Mouse (Mus musculus) forebrain, embryonic 16.5 days (tissue): Measurements from ENCODE around the gene Gm10577. TPM values are rescaled to one million over a fixed set of nuclear protein-coding genes. Genes with fewer than 3 reads are reported as not detected.

ENCODE experiments used
- ATAC-seq: fragments of 200-750 bp; cut with Nextera tagmentation; 2 replicates; pipeline ENCODE4 v1.8.0; 2017; ENCODE audit warnings: mild to moderate bottlenecking, moderate library complexity
- H3K27ac ChIP-seq: fragments of 300-500 bp; sonication (generic); 2 replicates; pipeline ENCODE4 v1.5.1; 2014; ENCODE audit warnings: low read length, control low read depth
- H3K27me3 ChIP-seq: fragments of 300-500 bp; sonication (generic); replicated peaks from 2 replicates; pipeline ENCODE4 v1.6.1; 2014; ENCODE audit warnings: low read length; ENCODE audit not compliant: control insufficient read depth, insufficient read depth
- H3K36me3 ChIP-seq: fragments of 300-500 bp; sonication (generic); 2 replicates; pipeline ENCODE4 v1.6.1; 2014; ENCODE audit not compliant: control insufficient read depth, insufficient read depth
- H3K4me1 ChIP-seq: fragments of 300-500 bp; sonication (generic); replicated peaks from 2 replicates; pipeline ENCODE4 v1.6.1; 2014; ENCODE audit warnings: low read length; ENCODE audit not compliant: control insufficient read depth, insufficient read depth
- H3K4me2 ChIP-seq: fragments of 300-500 bp; sonication (generic); 2 replicates; pipeline ENCODE4 v1.6.1; 2014; ENCODE audit warnings: mild to moderate bottlenecking, low read length, control low read depth
- H3K4me3 ChIP-seq: fragments of 300-500 bp; sonication (generic); replicated peaks from 2 replicates; pipeline ENCODE4 v1.5.1; 2014; ENCODE audit warnings: mild to moderate bottlenecking, low read length, control low read depth
- H3K9ac ChIP-seq: fragments of 300-500 bp; sonication (generic); replicated peaks from 2 replicates; pipeline ENCODE4 v1.6.1; 2014; ENCODE audit warnings: low read depth, low read length, control low read depth
- H3K9me3 ChIP-seq: fragments of 300-500 bp; sonication (generic); 2 replicates; pipeline ENCODE4 v1.6.1; 2016; ENCODE audit warnings: low read length; ENCODE audit not compliant: control insufficient read depth
- WGBS: fragments of 180-500 bp; shearing (Covaris S2); extraction: QIAGEN DNeasy Blood & Tissue Kit; methylation state at CpG from one replicate; pipeline ENCODE4 v1.1.7; 2014; 5-methylcytosine and 5-hydroxymethylcytosine counted together
- polyA plus RNA-seq: library from polyadenylated mRNA; unstranded; fragments of >200 nt; fragmentation: Nextera tagmentation; extraction: Ambion mirVana; gene quantifications from 2 replicates; pipeline ENCODE4 v1.2.1, GENCODE M21; 2015

Gene Gm10577
- not detected in 2 replicates for polyA plus RNA-seq

DNA sequence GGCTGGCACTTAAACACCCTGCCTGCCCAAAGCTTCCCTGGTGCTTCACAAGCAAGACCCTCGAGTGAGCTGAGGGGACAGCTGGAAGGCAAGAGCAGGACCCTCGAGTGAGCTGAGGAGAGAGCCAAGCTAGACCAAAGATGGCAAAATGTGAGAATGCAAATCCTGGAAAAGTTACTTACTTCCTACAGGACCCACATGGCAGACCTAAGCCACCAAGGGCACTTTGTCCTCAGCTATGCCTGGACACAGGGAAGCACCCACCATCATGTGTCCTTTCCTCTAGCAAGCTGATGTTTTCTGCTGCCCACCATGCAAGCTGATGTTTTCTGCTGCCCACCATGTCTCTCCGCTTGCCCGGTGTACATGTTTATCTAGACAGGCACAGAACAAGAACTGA, at the start of gene Gm10577:
Gm10577 (minus strand) TSS at position 101 of the 400 bp plus-strand sequence.
- no peaks in the 10 kb centered on the region for H3K27me3 ChIP-seq
- peaks cover 6% of the 10 kb centered on the region; the same call in 1 of the 2 replicates for H3K9me3 ChIP-seq
- no peak within 1 kb of the TSS for H3K4me3 ChIP-seq
- H3K4me1 ChIP-seq, result no peaks in the 10 kb centered on the region
- H3K27ac ChIP-seq, result no peak within 1 kb of the TSS
- no peak within 1 kb of the TSS for H3K4me2 ChIP-seq
- no peak within 1 kb of the TSS for H3K9ac ChIP-seq
- 88% methylated on average over 4 of the region's 4 CpGs for WGBS
- no peaks in the 10 kb centered on the region for H3K36me3 ChIP-seq
- ATAC-seq, result no peak

DNA sequence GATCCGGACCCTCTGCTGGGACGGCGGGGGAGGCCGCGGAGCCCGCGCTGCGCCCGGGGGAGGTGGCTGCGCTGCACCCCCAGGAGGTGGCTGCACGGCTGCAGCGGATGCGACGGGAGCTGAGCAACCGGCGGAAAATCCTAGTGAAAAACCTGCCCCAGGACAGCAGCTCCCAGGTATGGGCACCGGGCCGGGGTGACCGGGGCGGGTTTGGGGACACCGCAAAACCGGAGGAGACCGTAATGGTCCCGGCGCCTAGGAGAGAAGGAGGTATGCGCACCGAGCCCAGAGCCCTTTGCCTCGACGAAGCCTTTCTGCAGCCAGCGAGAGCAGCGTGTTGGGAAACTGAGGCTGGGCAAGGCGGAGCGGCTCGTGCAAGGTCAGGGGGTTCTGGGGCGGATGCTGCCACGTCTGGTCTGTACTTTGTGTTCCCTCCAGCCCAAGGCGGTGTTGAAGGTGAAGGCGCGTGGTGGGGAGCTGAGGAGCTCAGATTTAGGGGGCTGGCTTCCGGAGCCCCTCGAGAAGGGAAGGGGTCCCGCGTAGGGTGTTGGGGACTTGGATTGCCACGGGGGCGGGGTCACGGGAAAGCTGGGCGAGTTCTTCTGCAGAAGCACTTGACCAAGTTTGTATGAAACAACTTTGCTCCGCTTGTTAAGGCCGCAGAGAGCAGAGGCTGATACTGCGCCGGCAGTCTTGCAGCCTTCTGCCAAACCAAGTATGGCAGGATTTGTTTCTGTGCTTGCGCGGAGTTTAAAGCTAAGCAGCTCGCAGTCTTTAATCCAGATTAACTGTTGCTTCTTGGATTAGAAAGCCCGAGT, 48.9 kb upstream of the Gm10577 start:
- Histone ChIP-seq H3K4me3 (peak overlapping the region; percentile 82), H3K9ac (peak overlapping the region; percentile 73), H3K36me3 (no peaks in the 10 kb centered on the region), H3K27me3 (0 out of 2 replicates have a peak, but pooled peaks cover 3% of the 10 kb centered on the region), H3K9me3 (no peaks in the 10 kb centered on the region), H3K4me2 (peak overlapping the region; percentile 97), H3K27ac (no peak overlapping the region), H3K4me1 (peaks cover 6% of the 10 kb centered on the region)
- ATAC-seq, result peak; percentile 80
- WGBS, result under 1% methylated on average over 55 of the region's 55 CpGs

DNA sequence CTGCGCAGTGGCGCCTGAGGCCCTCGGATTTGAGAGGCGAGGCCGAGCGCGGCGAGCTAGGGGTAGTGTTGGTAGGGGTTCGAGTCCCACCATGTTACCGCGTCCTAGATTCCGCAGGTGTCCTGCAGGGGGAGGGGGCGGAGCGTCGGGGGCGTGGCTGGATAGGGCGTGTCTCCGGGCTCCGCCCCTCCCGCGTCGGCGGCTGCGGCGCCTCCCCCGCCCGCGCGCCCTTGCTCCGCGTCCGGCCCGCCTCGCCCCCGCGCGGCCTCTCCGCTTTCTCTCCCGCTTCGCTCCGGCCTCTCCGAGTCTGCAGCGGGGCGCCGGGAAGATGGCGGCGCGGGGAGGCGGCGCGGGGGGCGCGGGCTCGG, 48.3 kb upstream of the Gm10577 start, which contains the start of gene Raver2:
Raver2 (plus strand) TSS at position 198 of the 368 bp plus-strand sequence.
- WGBS, result 1% methylated on average over 48 of the region's 54 CpGs
- no peaks in the 10 kb centered on the region for H3K36me3 ChIP-seq
- H3K9me3 ChIP-seq, result no peaks in the 10 kb centered on the region
- ATAC-seq, result peak; percentile 81
- H3K27me3 ChIP-seq, result 0 out of 2 replicates have a peak, but pooled peaks cover 3% of the 10 kb centered on the region
- H3K4me3 ChIP-seq, result peak within 1 kb of the TSS; percentile 82
- H3K27ac ChIP-seq, result no peak within 1 kb of the TSS
- H3K4me2 ChIP-seq, result peak within 1 kb of the TSS; percentile 97
- H3K9ac ChIP-seq, result peak within 1 kb of the TSS; percentile 73
- H3K4me1 ChIP-seq, result peaks cover 6% of the 10 kb centered on the region

DNA sequence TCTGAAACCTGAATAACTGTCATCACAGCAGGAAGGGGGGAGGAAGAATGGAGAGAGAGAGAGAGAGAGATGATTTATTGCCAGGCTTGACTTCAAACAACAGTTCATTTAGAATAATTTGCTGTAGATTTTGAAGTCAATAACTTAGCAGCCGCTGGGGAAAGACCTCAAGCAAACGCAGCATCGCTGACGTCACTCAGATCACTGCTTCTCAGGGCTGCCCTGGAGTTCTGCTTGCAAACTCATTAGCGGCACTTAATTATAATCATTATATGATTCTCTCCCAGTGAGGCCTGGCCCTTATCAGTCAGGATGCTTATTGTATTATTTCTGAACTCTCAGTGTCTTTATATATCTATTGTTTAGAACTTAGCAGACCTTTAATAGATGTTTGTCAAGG, 45.9 kb upstream of the Gm10577 start:
- WGBS, result 23% methylated on average over 5 of the region's 5 CpGs

DNA sequence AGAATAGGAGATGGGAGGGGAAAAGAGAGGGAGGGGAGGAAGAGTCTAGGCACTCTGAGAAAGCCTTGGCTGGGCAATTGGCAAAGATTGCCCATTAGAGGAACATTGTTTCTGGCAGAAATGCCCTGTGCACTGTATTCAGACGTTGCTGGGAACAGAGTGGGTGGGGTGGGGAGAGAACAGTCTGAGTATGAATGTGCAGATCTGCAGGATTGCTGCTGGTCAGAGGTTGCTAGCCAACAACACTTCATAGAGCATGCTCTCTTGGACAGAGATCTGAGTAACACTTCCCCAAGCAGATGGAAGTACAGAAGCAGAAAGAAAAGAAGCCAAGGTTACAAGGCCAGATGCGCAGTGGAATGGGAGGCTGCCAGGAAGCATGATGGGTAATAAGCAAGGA, 41.6 kb upstream of the Gm10577 start:
- no peaks in the 10 kb centered on the region for H3K9me3 ChIP-seq
- no peak overlapping the region for H3K27ac ChIP-seq
- H3K4me2 ChIP-seq, result no peak overlapping the region
- WGBS, result 57% methylated on average over 2 of the region's 2 CpGs
- no peaks in the 10 kb centered on the region for H3K36me3 ChIP-seq
- no peak overlapping the region for H3K9ac ChIP-seq
- ATAC-seq, result peak; percentile 45; the same call in 1 of the 2 replicates
- H3K4me3 ChIP-seq, result no peak overlapping the region
- H3K4me1 ChIP-seq, result no peaks in the 10 kb centered on the region
- H3K27me3 ChIP-seq, result no peaks in the 10 kb centered on the region

More for the DNA sequence above, 45.9 kb upstream of the Gm10577 start:
- H3K4me3 ChIP-seq, result no peak overlapping the region
- no peak for ATAC-seq
- H3K27me3 ChIP-seq, result 0 out of 2 replicates have a peak, but pooled peaks cover 3% of the 10 kb centered on the region
- H3K27ac ChIP-seq, result no peak overlapping the region
- H3K36me3 ChIP-seq, result no peaks in the 10 kb centered on the region
- H3K9ac ChIP-seq, result no peak overlapping the region
- peaks cover 6% of the 10 kb centered on the region for H3K4me1 ChIP-seq
- no peaks in the 10 kb centered on the region for H3K9me3 ChIP-seq
- no peak overlapping the region for H3K4me2 ChIP-seq

DNA sequence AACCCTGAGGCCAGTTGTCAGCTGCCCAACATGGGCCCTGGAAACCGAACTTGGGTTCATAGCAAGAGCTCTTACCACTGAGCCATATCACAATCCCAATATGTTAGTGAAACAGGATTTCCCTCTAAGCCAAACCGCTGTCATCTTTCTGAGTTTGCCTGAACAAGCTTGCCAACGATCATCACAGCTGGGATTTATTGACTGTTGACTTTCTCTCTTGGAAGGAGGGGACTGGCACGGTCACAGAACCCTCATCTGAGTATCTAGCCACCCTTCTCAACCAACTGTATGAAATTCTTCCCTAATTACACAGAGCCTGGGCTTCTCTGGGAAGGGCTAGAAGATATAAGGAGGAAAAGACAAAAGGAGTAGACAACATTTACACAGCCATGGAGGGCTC, 26.1 kb upstream of the Gm10577 start:
- Histone ChIP-seq H3K27ac (no peak overlapping the region), H3K4me2 (no peak overlapping the region), H3K4me1 (no peaks in the 10 kb centered on the region), H3K27me3 (no peaks in the 10 kb centered on the region), H3K36me3 (no peaks in the 10 kb centered on the region), H3K4me3 (no peak overlapping the region), H3K9me3 (no peaks in the 10 kb centered on the region), H3K9ac (no peak overlapping the region)
- ATAC-seq, result no peak
- 83% methylated on average over 4 of the region's 4 CpGs for WGBS

DNA sequence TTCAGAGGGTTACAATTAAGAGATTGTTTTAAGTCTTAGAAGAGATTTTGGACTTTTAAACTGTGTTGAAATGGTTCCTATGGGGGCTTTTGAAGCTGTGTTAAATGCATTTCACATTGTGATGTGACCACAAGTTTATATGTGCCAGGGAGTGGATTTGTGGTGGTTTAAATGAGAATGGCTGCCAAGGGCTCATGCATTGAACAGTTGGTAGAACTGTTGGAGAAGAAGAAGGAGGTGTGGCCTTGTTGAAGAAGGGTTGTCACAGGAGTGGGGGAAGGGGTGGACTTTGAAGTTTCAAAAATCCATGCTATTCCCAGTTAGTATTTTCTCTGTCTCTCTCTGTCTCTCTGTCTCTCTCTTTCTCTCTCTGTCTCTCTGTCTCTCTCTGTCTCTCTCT, 23.7 kb upstream of the Gm10577 start:
- ATAC-seq, result no peak
- Histone ChIP-seq H3K36me3 (no peaks in the 10 kb centered on the region), H3K4me1 (no peaks in the 10 kb centered on the region)

DNA sequence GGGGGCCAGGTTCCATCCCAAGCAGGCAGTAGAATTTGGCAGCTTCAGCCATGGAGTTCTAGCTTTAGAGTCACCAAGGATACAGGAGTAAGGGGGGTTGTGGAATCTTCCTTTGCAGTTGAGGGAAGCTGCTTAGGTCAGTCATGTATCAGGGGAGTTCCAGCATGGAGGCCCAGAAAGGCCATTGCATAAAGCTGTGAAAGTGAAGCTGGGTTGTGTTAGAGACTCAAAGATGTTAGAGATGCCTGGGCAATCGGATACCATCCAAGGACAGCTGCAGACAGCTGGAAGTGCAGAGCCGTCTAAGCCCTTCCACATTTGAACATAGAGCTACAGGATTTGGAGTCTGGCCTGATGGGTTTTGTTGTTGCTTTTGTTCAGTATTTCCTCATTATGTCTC, 23.2 kb upstream of the Gm10577 start:
- Histone ChIP-seq H3K4me3 (no peak overlapping the region), H3K9ac (no peak overlapping the region), H3K27me3 (no peaks in the 10 kb centered on the region), H3K4me1 (no peaks in the 10 kb centered on the region), H3K36me3 (no peaks in the 10 kb centered on the region), H3K4me2 (no peak overlapping the region), H3K27ac (no peak overlapping the region), H3K9me3 (no peaks in the 10 kb centered on the region)
- 84% methylated on average over 2 of the region's 2 CpGs for WGBS
- ATAC-seq, result no peak

More for the DNA sequence above, 23.7 kb upstream of the Gm10577 start:
- Histone ChIP-seq H3K27me3 (no peaks in the 10 kb centered on the region), H3K4me3 (no peak overlapping the region), H3K9ac (no peak overlapping the region), H3K4me2 (no peak overlapping the region), H3K9me3 (no peaks in the 10 kb centered on the region), H3K27ac (no peak overlapping the region)

DNA sequence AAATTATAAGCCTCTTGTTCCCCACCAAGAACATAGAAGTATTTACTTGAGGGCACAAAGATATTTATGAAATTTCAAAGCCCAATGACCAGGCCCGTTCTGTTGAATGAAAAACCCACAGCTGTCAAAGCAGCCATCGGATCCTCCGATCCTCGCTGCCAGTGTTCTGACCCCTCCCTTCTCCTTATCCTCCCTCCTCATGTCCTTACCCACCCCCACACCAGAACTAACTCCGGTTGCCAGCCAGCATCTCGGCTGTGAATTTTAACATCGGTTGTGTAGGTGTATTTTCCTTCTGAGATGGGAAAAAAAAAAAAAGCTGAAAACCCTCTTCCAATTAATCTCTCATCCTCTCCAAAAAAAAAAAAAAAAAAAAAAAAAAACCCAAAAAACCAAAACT, 16.7 kb upstream of the Gm10577 start:
- Histone ChIP-seq H3K9ac (no peak overlapping the region), H3K36me3 (no peaks in the 10 kb centered on the region), H3K27ac (no peak overlapping the region), H3K4me3 (no peak overlapping the region), H3K27me3 (no peaks in the 10 kb centered on the region), H3K4me2 (no peak overlapping the region), H3K9me3 (no peaks in the 10 kb centered on the region), H3K4me1 (no peaks in the 10 kb centered on the region)
- no peak for ATAC-seq
- WGBS, result 66% methylated on average over 7 of the region's 7 CpGs
